Mouse (Mus musculus): ENCODE results near the gene Slc16a13.

DNA sequence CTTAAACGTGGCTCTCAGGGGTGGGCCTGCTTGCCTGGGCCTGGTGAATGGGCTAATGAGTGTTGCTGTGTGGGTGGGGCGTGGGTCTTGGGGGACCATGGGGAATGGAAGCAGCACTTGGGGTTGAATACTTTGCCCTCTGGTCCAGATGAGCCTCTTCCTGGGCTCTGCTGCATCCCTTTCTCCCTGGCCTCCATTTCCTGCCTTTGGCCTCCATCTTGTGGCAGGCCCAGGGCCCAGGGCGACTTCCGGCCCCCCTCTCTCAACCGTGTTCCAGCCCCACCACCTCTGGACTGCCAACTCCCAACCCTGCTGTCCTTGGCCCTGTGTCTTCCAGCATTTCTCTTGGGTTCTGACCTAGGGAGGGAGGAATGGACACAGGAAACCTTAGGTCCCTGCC, 13.2 kb upstream of the Slc16a13 start:
- TF ChIP-seq CTCF (IDR thresholded peaks at IDR 0.05; ENCODE audit: low read depth, low read length) (no peak), GATA1 (IDR thresholded peaks at IDR 0.05; ENCODE audit: borderline replicate concordance, low read length) (no peak), TAL1 (conservative IDR thresholded peaks at IDR 0.05; ENCODE audit: low read depth, low read length) (no peak), POLR2AphosphoS5 (IDR thresholded peaks at IDR 0.05; ENCODE audit: insufficient replicate concordance, low read depth, low read length) (no peak), GATA2 (IDR thresholded peaks at IDR 0.05; ENCODE audit: borderline replicate concordance, low read depth, low read length) (no peak)
